Comparison of ENCODE assay signal across 8 mouse cellular contexts in genomic region chr15:103255169-103255568, GRCm38 (mm10). TPM values are rescaled to one million over a fixed set of nuclear protein-coding genes. Genes with fewer than 3 reads are reported as not detected.
DNase-seq lines count a peak whose midpoint lies in the region; ATAC-seq and TF ChIP-seq lines count a peak whose summit lies in the region.

No protein-coding gene starts in this region.

- H3K4me1 ChIP-seq in heart, adult 2 months (ENCODE audit: control insufficient read depth, insufficient read depth, low read length) = peaks cover 4% of the 10 kb centered on the region
- H3K4me1 ChIP-seq in embryonic facial prominence, embryonic 12.5 days = peaks cover 15% of the 10 kb centered on the region

- H3K36me3 ChIP-seq in heart, adult 2 months (ENCODE audit: control insufficient read depth, insufficient read depth, low read length) = no peaks in the 10 kb centered on the region
- H3K36me3 ChIP-seq in embryonic facial prominence, embryonic 12.5 days = no peaks in the 10 kb centered on the region

- H3K4me2 ChIP-seq in embryonic facial prominence, embryonic 12.5 days (replicated peaks) = peak overlapping the region; percentile 76

- H3K4me3 ChIP-seq in heart, adult 2 months = peak overlapping the region; percentile 38
- H3K4me3 ChIP-seq in embryonic facial prominence, embryonic 12.5 days = peak overlapping the region; percentile 33

- H3K9ac ChIP-seq in heart, adult 2 months (ENCODE audit: low read depth, low read length) = peak overlapping the region; percentile 45
- H3K9ac ChIP-seq in embryonic facial prominence, embryonic 12.5 days = peak overlapping the region; percentile 51

- H3K27ac ChIP-seq in heart, adult 2 months = no peak overlapping the region
- no peak overlapping the region for H3K27ac ChIP-seq in embryonic facial prominence, embryonic 12.5 days

- no peaks in the 10 kb centered on the region for H3K79me2 ChIP-seq in heart, adult 2 months (replicated peaks; ENCODE audit: control insufficient read depth, insufficient read depth, low read length)

- TF ChIP-seq CTCF in heart, adult 2 months (IDR thresholded peaks at IDR 0.05) = peak; percentile 37

- H3K9me3 ChIP-seq in embryonic facial prominence, embryonic 12.5 days = no peaks in the 10 kb centered on the region

- WGBS in heart, adult 2 months = 2% methylated on average over 25 of the region's 25 CpGs
- WGBS in embryonic facial prominence, embryonic 12.5 days = under 1% methylated on average over 25 of the region's 25 CpGs

- intact Hi-C loops in heart, adult 2 months (cut with DNase I) = no loop called here
- intact Hi-C loops in heart, postnatal 14 days (cut with DNase I) = no loop called here

- DNase-seq in heart, adult 2 months = peak; percentile 47 to 53
- no peak for DNase-seq in heart, adult 9 months (ENCODE audit: low spot score in 2 of 2)
- peak; percentile 31 to 41 for DNase-seq in heart, postnatal 14 days
- DNase-seq in kidney, postnatal 4 days = peak; percentile 64 to 72
- DNase-seq in spleen, postnatal 14 days (ENCODE audit: low spot score in 2 of 2) = peak; percentile 70 to 71
- no peak for DNase-seq in layer of hippocampus, adult 18-20 months (ENCODE audit: low spot score in 2 of 2)

- no peaks in the 10 kb centered on the region for H3K27me3 ChIP-seq in heart, adult 2 months (ENCODE audit: control insufficient read depth, insufficient read depth, low read length)
- no peaks in the 10 kb centered on the region for H3K27me3 ChIP-seq in embryonic facial prominence, embryonic 12.5 days

- peak; percentile 53 for ATAC-seq in embryonic facial prominence, embryonic 12.5 days (ENCODE audit: insufficient number of reproducible peaks, insufficient read depth, low FRiP score, low TSS enrichment)
- peak; percentile 21 for ATAC-seq in megakaryocyte progenitor cell, adult 5-6 weeks (replicated peaks; ENCODE audit: poor library complexity)

- no peak for TF ChIP-seq EP300 in heart, adult 2 months (IDR thresholded peaks at IDR 0.05; ENCODE audit: insufficient read depth, low read depth, low read length)

- TF ChIP-seq POLR2A in heart, adult 2 months (IDR thresholded peaks at IDR 0.05; ENCODE audit: insufficient read depth, low read depth, low read length) = no peak

RNA-seq across cellular contexts. Expression of gene Nfe2, which starts 3.0 kb away (rescaled TPM):
- 1 to 10 TPM in 1 of 2 experiments, under 1 TPM in 1; 0.86 to 2.0 TPM for total RNA-seq in heart, adult 2 months (2021)
- polyA plus RNA-seq in heart, adult 2 months (2012; rRNA removed) = 1.6 and 1.9 TPM in 2 replicates
- polyA plus RNA-seq in embryonic facial prominence, embryonic 12.5 days (2016; fragmentation: Nextera tagmentation; extraction: Ambion mirVana) = 4.9 and 5.2 TPM in 2 replicates
- total RNA-seq in heart, postnatal 14 days (2021) = under 1 TPM; 0.60 to 0.83 TPM
- total RNA-seq in megakaryocyte progenitor cell, adult 5-6 weeks (2015) = 115 and 140 TPM in 2 replicates
- total RNA-seq in megakaryocyte progenitor cell, adult 5-6 weeks (2017) = 126 and 148 TPM in 2 replicates
- total RNA-seq in layer of hippocampus, adult 18-20 months (2021) = not detected

RNA-seq across cellular contexts. Expression of gene Hnrnpa1, which starts 14.9 kb away (rescaled TPM):
- 100 to 1,000 TPM; 143 to 149 TPM for total RNA-seq in heart, adult 2 months (2021)
- 59.4 and 109 TPM in 2 replicates for polyA plus RNA-seq in heart, adult 2 months (2012; rRNA removed)
- polyA plus RNA-seq in embryonic facial prominence, embryonic 12.5 days (2016; fragmentation: Nextera tagmentation; extraction: Ambion mirVana) = 1,204 and 1,244 TPM in 2 replicates
- 100 to 1,000 TPM; 174 to 180 TPM for total RNA-seq in heart, postnatal 14 days (2021)
- 700 and 701 TPM in 2 replicates for total RNA-seq in megakaryocyte progenitor cell, adult 5-6 weeks (2015)
- 1,324 and 1,596 TPM in 2 replicates for total RNA-seq in megakaryocyte progenitor cell, adult 5-6 weeks (2017)
- 100 to 1,000 TPM; 239 to 256 TPM for total RNA-seq in layer of hippocampus, adult 18-20 months (2021)

RNA-seq across cellular contexts. Expression of gene Cbx5, which starts 15.6 kb away (rescaled TPM):
- 10 to 100 TPM; 56.5 to 57.0 TPM for total RNA-seq in heart, adult 2 months (2021)
- 15.6 and 39.9 TPM in 2 replicates for polyA plus RNA-seq in heart, adult 2 months (2012; rRNA removed)
- 173 and 176 TPM in 2 replicates for polyA plus RNA-seq in embryonic facial prominence, embryonic 12.5 days (2016; fragmentation: Nextera tagmentation; extraction: Ambion mirVana)
- 10 to 100 TPM; 54.6 to 65.4 TPM for total RNA-seq in heart, postnatal 14 days (2021)
- 112 and 119 TPM in 2 replicates for total RNA-seq in megakaryocyte progenitor cell, adult 5-6 weeks (2015)
- total RNA-seq in megakaryocyte progenitor cell, adult 5-6 weeks (2017) = 194 and 261 TPM in 2 replicates
- total RNA-seq in layer of hippocampus, adult 18-20 months (2021) = 100 to 1,000 TPM; 174 to 190 TPM

RNA-seq across cellular contexts. Expression of gene Copz1, which starts 17.3 kb away (rescaled TPM):
- 10 to 100 TPM; 50.2 to 55.2 TPM for total RNA-seq in heart, adult 2 months (2021)
- polyA plus RNA-seq in heart, adult 2 months (2012; rRNA removed) = 58.7 and 96.8 TPM in 2 replicates
- 257 and 268 TPM in 2 replicates for polyA plus RNA-seq in embryonic facial prominence, embryonic 12.5 days (2016; fragmentation: Nextera tagmentation; extraction: Ambion mirVana)
- 10 to 100 TPM; 58.9 to 63.6 TPM for total RNA-seq in heart, postnatal 14 days (2021)
- total RNA-seq in megakaryocyte progenitor cell, adult 5-6 weeks (2015) = 245 and 256 TPM in 2 replicates
- total RNA-seq in megakaryocyte progenitor cell, adult 5-6 weeks (2017) = 75.9 and 91.4 TPM in 2 replicates
- total RNA-seq in layer of hippocampus, adult 18-20 months (2021) = 100 to 1,000 TPM in 1 of 2 experiments, 10 to 100 TPM in 1; 97.0 to 100 TPM

RNA-seq across cellular contexts. Expression of gene Gpr84, which starts 55.2 kb away (rescaled TPM):
- total RNA-seq in heart, adult 2 months (2021) = not detected
- 0.06 TPM in 1 of 2 replicates, not detected in the other for polyA plus RNA-seq in heart, adult 2 months (2012; rRNA removed)
- 0.47 and 0.67 TPM in 2 replicates for polyA plus RNA-seq in embryonic facial prominence, embryonic 12.5 days (2016; fragmentation: Nextera tagmentation; extraction: Ambion mirVana)
- total RNA-seq in heart, postnatal 14 days (2021) = not detected
- total RNA-seq in megakaryocyte progenitor cell, adult 5-6 weeks (2015) = 1.8 and 3.4 TPM in 2 replicates
- 1.8 and 2.3 TPM in 2 replicates for total RNA-seq in megakaryocyte progenitor cell, adult 5-6 weeks (2017)
- under 1 TPM; 0.54 to 0.63 TPM for total RNA-seq in layer of hippocampus, adult 18-20 months (2021)

Comparison
In these comparisons a context has a peak if more than half of its experiments do, and no peak if none do; other contexts are left out.
1. DNase-seq: peak in heart, adult 2 months (2 of 2), heart, postnatal 14 days (2 of 2), kidney, postnatal 4 days (2 of 2) and spleen, postnatal 14 days (2 of 2); none in heart, adult 9 months (0 of 2) and layer of hippocampus, adult 18-20 months (0 of 2).
2. RNA of gene Nfe2, which starts 3.0 kb away (total RNA-seq): 115 to 148 TPM in megakaryocyte progenitor cell, adult 5-6 weeks; 0.86 to 2.0 TPM in heart, adult 2 months, 0.60 to 0.83 TPM in heart, postnatal 14 days and not detected in layer of hippocampus, adult 18-20 months; every median in the first group is over 10 times any median in the second.